Mouse (Mus musculus): Measurements from ENCODE around the gene Atp6v1e1. TPM values are rescaled to one million over a fixed set of nuclear protein-coding genes. Genes with fewer than 3 reads are reported as not detected.
A peak's percentile ranks its signal among the peaks of the same experiment; 100 is the strongest.

The Atp6v1e1 gene
- total and polyA plus RNA-seq, 3 experiments = 76.9 to 95.2 (median 91.6) TPM

GRCm38 (mm10) chr6:120821715-120822114, 878 bp downstream of the Atp6v1e1 start:
- Histone ChIP-seq H3K79me2 (replicated peaks; ENCODE audit: control insufficient read depth, extremely low read depth, insufficient read depth, poor library complexity, severe bottlenecking) (peaks cover 38% of the 10 kb centered on the region), H3K9ac (ENCODE audit: insufficient read depth, low read depth) (peak overlapping the region; percentile 88), H3K4me3 (replicated peaks in 1 of 3; ENCODE audit: low read depth in 2 of 3, low read length in 2 of 3, poor library complexity in 1 of 3) (peak overlapping the region; percentile 76 to 100 (median 99)), H3K27me3 (replicated peaks) (no peaks in the 10 kb centered on the region), H3K9me3 (replicated peaks; ENCODE audit: low read length) (peaks cover 17% of the 10 kb centered on the region), H3K4me1 (ENCODE audit: control insufficient read depth in 1 of 2, insufficient read depth in 2 of 2) (peaks cover 6 to 23% of the 10 kb centered on the region in 2 experiments; a peak in 3 of 4 replicates), H3K4me2 (ENCODE audit: insufficient read depth, low read depth, poor library complexity, severe bottlenecking) (peak overlapping the region; percentile 98), H3K36me3 (replicated peaks in 1 of 2; ENCODE audit: control insufficient read depth in 1 of 2, insufficient read depth in 1 of 2, low read length in 1 of 2) (peaks cover 18 to 28% of the 10 kb centered on the region in 2 experiments), H3K27ac (ENCODE audit: insufficient read depth, low read depth) (no peak overlapping the region)
- DNase-seq (ENCODE audit: extremely low read depth) = no peak
- TF ChIP-seq USF1 (IDR thresholded peaks at IDR 0.05; ENCODE audit: low read depth, low read length) (no peak), BHLHE40 (IDR thresholded peaks at IDR 0.05; ENCODE audit: low read depth, low read length) (no peak), ZMIZ1 (IDR thresholded peaks at IDR 0.05; ENCODE audit: low read depth, low read length) (no peak), USF2 (conservative IDR thresholded peaks at IDR 0.05; ENCODE audit: low read depth, low read length) (no peak), GABPA (IDR thresholded peaks at IDR 0.05; ENCODE audit: insufficient replicate concordance, low read depth, low read length) (no peak), SIN3A (IDR thresholded peaks at IDR 0.05; ENCODE audit: low read length) (no peak), TCF12 (IDR thresholded peaks at IDR 0.05; ENCODE audit: low read depth, low read length) (no peak), POLR2AphosphoS2 (IDR thresholded peaks at IDR 0.05; ENCODE audit: low read depth, low read length) (no peak)
- in situ Hi-C loops (cut with MboI; ENCODE audit: low pct_ligation_motif_present, low pct_unique_long_range_greater_than_20kb, low sequenced_read_pairs) (no loop called here), dilution Hi-C loops (cut with MboI; ENCODE audit: extremely low pct_ligation_motif_present, extremely low pct_unique_long_range_greater_than_20kb, low sequenced_read_pairs) (no loop called here)

- TF ChIP-seq POLR2A (IDR thresholded peaks at IDR 0.05; ENCODE audit: low read depth, low read length) (no peak), MXI1 (IDR thresholded peaks at IDR 0.05; ENCODE audit: low read depth, low read length) (no peak), GABPA (IDR thresholded peaks at IDR 0.05; ENCODE audit: insufficient replicate concordance, low read depth, low read length) (no peak), PAX5 (IDR thresholded peaks at IDR 0.05; ENCODE audit: low read length) (no peak), TCF12 (IDR thresholded peaks at IDR 0.05; ENCODE audit: low read depth, low read length) (no peak), IRF4 (IDR thresholded peaks at IDR 0.05; ENCODE audit: low read depth, low read length) (no peak), ELF1 (IDR thresholded peaks at IDR 0.05; ENCODE audit: low read depth, low read length) (no peak), E2F4 (IDR thresholded peaks at IDR 0.05; ENCODE audit: insufficient replicate concordance, low read depth, low read length) (no peak), USF2 (conservative IDR thresholded peaks at IDR 0.05; ENCODE audit: low read depth, low read length) (no peak), ZMIZ1 (IDR thresholded peaks at IDR 0.05; ENCODE audit: low read depth, low read length) (no peak), JUND (conservative IDR thresholded peaks at IDR 0.05; ENCODE audit: low read depth, low read length) (no peak), RAD21 (IDR thresholded peaks at IDR 0.05; ENCODE audit: low read depth, low read length) (no peak), JUN (IDR thresholded peaks at IDR 0.05; ENCODE audit: insufficient read depth, low read depth, low read length) (no peak)
- peaks cover 17% of the 10 kb centered on the region for H3K9me3 ChIP-seq (replicated peaks; ENCODE audit: low read length)
- no peak overlapping the region for H3K27ac ChIP-seq (ENCODE audit: insufficient read depth, low read depth)
- H3K4me1 ChIP-seq (ENCODE audit: control insufficient read depth in 1 of 2, insufficient read depth in 2 of 2) = peaks cover 6 to 23% of the 10 kb centered on the region in 2 experiments; a peak in 3 of 4 replicates
- peak overlapping the region; percentile 88; the same call in 1 of the 2 replicates for H3K9ac ChIP-seq (ENCODE audit: insufficient read depth, low read depth)
- no peaks in the 10 kb centered on the region for H3K27me3 ChIP-seq (replicated peaks)
- H3K4me2 ChIP-seq (ENCODE audit: insufficient read depth, low read depth, poor library complexity, severe bottlenecking) = peak overlapping the region; percentile 98
- H3K36me3 ChIP-seq (replicated peaks in 1 of 2; ENCODE audit: control insufficient read depth in 1 of 2, insufficient read depth in 1 of 2, low read length in 1 of 2) = peaks cover 18 to 28% of the 10 kb centered on the region in 2 experiments
- in situ Hi-C loops (cut with MboI; ENCODE audit: low pct_ligation_motif_present, low pct_unique_long_range_greater_than_20kb, low sequenced_read_pairs) (no loop called here), dilution Hi-C loops (cut with MboI; ENCODE audit: extremely low pct_ligation_motif_present, extremely low pct_unique_long_range_greater_than_20kb, low sequenced_read_pairs) (no loop called here)
- DNase-seq (ENCODE audit: extremely low read depth) = no peak
- H3K4me3 ChIP-seq (replicated peaks in 1 of 3; ENCODE audit: low read depth in 2 of 3, low read length in 2 of 3, poor library complexity in 1 of 3) = peak overlapping the region; percentile 48 to 99 (median 76)
- peaks cover 38% of the 10 kb centered on the region for H3K79me2 ChIP-seq (replicated peaks; ENCODE audit: control insufficient read depth, extremely low read depth, insufficient read depth, poor library complexity, severe bottlenecking)
Measured at GRCm38 (mm10) chr6:120820941-120821340, 1.7 kb downstream of the Atp6v1e1 start.

Data from CH12.LX (cell line).